Mouse (Mus musculus): Measurements from ENCODE around the gene Gm1673.

DNA sequence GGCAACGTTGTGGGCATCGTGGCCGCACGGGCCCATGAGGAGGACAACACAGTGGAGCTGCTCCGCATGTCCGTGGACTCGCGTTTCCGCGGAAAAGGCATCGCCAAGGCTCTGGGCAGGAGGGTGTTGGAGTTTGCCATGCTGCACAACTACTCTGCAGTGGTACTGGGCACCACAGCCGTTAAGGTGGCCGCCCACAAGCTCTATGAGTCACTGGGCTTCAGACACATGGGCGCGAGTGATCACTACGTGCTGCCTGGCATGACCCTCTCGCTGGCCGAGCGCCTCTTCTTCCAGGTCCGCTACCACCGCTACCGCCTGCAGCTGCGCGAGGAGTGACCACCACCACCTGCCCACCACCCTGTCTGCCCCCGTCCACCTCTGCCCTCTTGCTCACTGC lies 17.6 kb downstream of the Gm1673 start:
- no peak for TF ChIP-seq CTCF (IDR thresholded peaks at IDR 0.05; ENCODE audit: control insufficient read depth, insufficient read depth, insufficient read length)
- TF ChIP-seq CEBPB (IDR thresholded peaks at IDR 0.05; ENCODE audit: low read depth), result no peak
- TF ChIP-seq MAX (IDR thresholded peaks at IDR 0.05), result no peak
- TF ChIP-seq USF1 (IDR thresholded peaks at IDR 0.05; ENCODE audit: low read depth), result no peak
- TF ChIP-seq MYOG (IDR thresholded peaks at IDR 0.05; ENCODE audit: control insufficient read depth, extremely low read depth, insufficient read length), result no peak

Data from C2C12 (cell line).